Comparison of ENCODE assay signal across 22 mouse cellular contexts in the genomic region with DNA sequence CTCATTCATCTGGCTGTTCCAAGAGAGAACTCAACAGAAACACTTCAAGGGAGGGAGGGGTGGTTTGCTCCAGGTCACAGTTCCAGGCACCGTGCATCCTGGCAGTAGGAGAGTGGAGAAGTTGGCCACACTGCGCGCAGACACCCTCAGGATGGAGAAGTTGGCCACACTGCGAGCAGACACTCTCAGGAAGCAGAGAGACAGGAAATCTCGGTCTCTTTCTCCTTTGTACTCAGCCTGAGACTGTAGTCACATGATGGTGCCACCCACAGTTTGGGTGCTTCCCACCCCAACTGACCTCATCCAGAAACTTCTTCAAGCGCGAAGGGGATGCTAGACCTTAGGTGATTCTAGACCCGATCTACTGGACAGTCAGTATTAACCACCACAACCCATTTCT.
DNase-seq lines count a peak whose midpoint lies in the region; ATAC-seq and TF ChIP-seq lines count a peak whose summit lies in the region.
"Had no signal": no experiment of that assay in that cellular context is flagged by ENCODE, and none has a peak within 500 bp of the region (broad histone marks: within the 10 kb centered on the region; RNA-seq: fewer than 3 reads in every experiment).

No protein-coding gene starts in this region.

- DNase-seq in hindbrain, embryonic 10.5 days (ENCODE audit: low spot score): no peak
- no peak for DNase-seq in hindbrain, postnatal 0 days (ENCODE audit: low spot score)
- DNase-seq in thymus, postnatal 0 days (ENCODE audit: low spot score): peak; percentile 12
- DNase-seq in thymus, postnatal 10 days (ENCODE audit: low spot score in 2 of 2): no peak
- DNase-seq in T-cell, adult 2 months (ENCODE audit: low spot score): peak; percentile 38
- DNase-seq in naive thymus-derived CD4-positive, alpha-beta T cell, adult 2 months (ENCODE audit: low read depth): peak; percentile 66
- no peak for DNase-seq in adrenal gland, adult 18-20 months (ENCODE audit: low spot score in 2 of 2)
- DNase-seq: adrenal gland, adult 2 months; adrenal gland, postnatal 36 days; B cell, adult 2 months; cerebellum, adult 8-10 months; cerebellum, postnatal 14 days; gastrocnemius, postnatal 36 days; heart, adult 11 months; heart, postnatal 36 days had no signal

- ATAC-seq in hindbrain, postnatal 0 days: no peak
- no peak for ATAC-seq in kidney, embryonic 14.5 days (ENCODE audit: low FRiP score, low TSS enrichment)
- ATAC-seq: forebrain, embryonic 15.5 days; hindbrain, embryonic 16.5 days had no signal

- peaks cover 25% of the 10 kb centered on the region for H3K4me1 ChIP-seq in hindbrain, embryonic 10.5 days (replicated peaks)
- no peaks in the 10 kb centered on the region for H3K4me1 ChIP-seq in hindbrain, postnatal 0 days (ENCODE audit: insufficient read depth, low read length)
- H3K4me1 ChIP-seq in kidney, embryonic 14.5 days (ENCODE audit: control insufficient read depth, insufficient read depth, low read length): no peaks in the 10 kb centered on the region

- no peak for TF ChIP-seq CTCF in hindbrain, postnatal 0 days (IDR thresholded peaks at IDR 0.05; ENCODE audit: low read depth)

- no peak overlapping the region for H3K4me2 ChIP-seq in hindbrain, postnatal 0 days (ENCODE audit: low read depth, low read length)
- H3K4me2 ChIP-seq in kidney, embryonic 14.5 days (replicated peaks; ENCODE audit: low read depth, low read length): no peak overlapping the region
- H3K4me2 ChIP-seq: embryonic facial prominence, embryonic 12.5 days; forebrain, embryonic 15.5 days; heart, embryonic 13.5 days; hindbrain, embryonic 12.5 days had no signal

- 0 out of 2 replicates have a peak overlapping the region, but pooled peaks have one; percentile 24 for H3K27ac ChIP-seq in hindbrain, embryonic 10.5 days
- H3K27ac ChIP-seq in hindbrain, postnatal 0 days: no peak overlapping the region
- H3K27ac ChIP-seq in kidney, embryonic 14.5 days (ENCODE audit: low read depth, low read length): no peak overlapping the region
- H3K27ac ChIP-seq: embryonic facial prominence, embryonic 12.5 days; forebrain, embryonic 15.5 days; heart, embryonic 13.5 days; hindbrain, embryonic 12.5 days had no signal

- 95% methylated on average over 8 of the region's 8 CpGs for WGBS in hindbrain, embryonic 10.5 days
- WGBS in hindbrain, postnatal 0 days: 92% methylated on average over 8 of the region's 8 CpGs
- 93% methylated on average over 8 of the region's 8 CpGs for WGBS in kidney, embryonic 14.5 days

- no peak overlapping the region for H3K9ac ChIP-seq in hindbrain, postnatal 0 days (replicated peaks; ENCODE audit: low read length)
- H3K9ac ChIP-seq in kidney, embryonic 14.5 days (ENCODE audit: low read depth, low read length): no peak overlapping the region
- H3K9ac ChIP-seq: embryonic facial prominence, embryonic 12.5 days; forebrain, embryonic 15.5 days; heart, embryonic 13.5 days; hindbrain, embryonic 12.5 days had no signal

- no peak overlapping the region for H3K4me3 ChIP-seq in hindbrain, embryonic 10.5 days
- no peak overlapping the region for H3K4me3 ChIP-seq in hindbrain, postnatal 0 days (ENCODE audit: low read length)
- H3K4me3 ChIP-seq in kidney, embryonic 14.5 days (ENCODE audit: low read length): no peak overlapping the region
- H3K4me3 ChIP-seq: embryonic facial prominence, embryonic 12.5 days; forebrain, embryonic 15.5 days; heart, embryonic 13.5 days; hindbrain, embryonic 12.5 days had no signal

- no peaks in the 10 kb centered on the region for H3K36me3 ChIP-seq in hindbrain, embryonic 10.5 days
- no peaks in the 10 kb centered on the region for H3K36me3 ChIP-seq in hindbrain, postnatal 0 days (ENCODE audit: insufficient read depth, low read length)
- H3K36me3 ChIP-seq in kidney, embryonic 14.5 days (ENCODE audit: control insufficient read depth, insufficient read depth, low read length): no peaks in the 10 kb centered on the region
- H3K36me3 ChIP-seq: embryonic facial prominence, embryonic 12.5 days; forebrain, embryonic 15.5 days; G1E; heart, embryonic 13.5 days; hindbrain, embryonic 12.5 days had no signal

- no peaks in the 10 kb centered on the region for H3K9me3 ChIP-seq in hindbrain, embryonic 10.5 days
- H3K9me3 ChIP-seq in hindbrain, postnatal 0 days (ENCODE audit: low read length): no peaks in the 10 kb centered on the region
- H3K9me3 ChIP-seq in kidney, embryonic 14.5 days (ENCODE audit: control insufficient read depth, low read length): no peaks in the 10 kb centered on the region
- H3K9me3 ChIP-seq: embryonic facial prominence, embryonic 12.5 days; forebrain, embryonic 15.5 days; heart, embryonic 13.5 days; hindbrain, embryonic 12.5 days had no signal

- H3K27me3 ChIP-seq in hindbrain, embryonic 10.5 days (ENCODE audit: insufficient read depth, poor library complexity, severe bottlenecking): 0 out of 2 replicates have a peak, but pooled peaks cover 6% of the 10 kb centered on the region
- no peaks in the 10 kb centered on the region for H3K27me3 ChIP-seq in hindbrain, postnatal 0 days (ENCODE audit: insufficient read depth, low read length)
- H3K27me3 ChIP-seq in kidney, embryonic 14.5 days (ENCODE audit: control insufficient read depth, insufficient read depth, low read length): no peaks in the 10 kb centered on the region
- H3K27me3 ChIP-seq: embryonic facial prominence, embryonic 12.5 days; forebrain, embryonic 15.5 days; hindbrain, embryonic 12.5 days had no signal

Comparison
In these comparisons a context has a peak if more than half of its experiments do, and no peak if none do; other contexts are left out.
1. DNase-seq: peak in thymus, postnatal 0 days (single experiment), T-cell, adult 2 months (single experiment) and naive thymus-derived CD4-positive, alpha-beta T cell, adult 2 months (single experiment); none in hindbrain, embryonic 10.5 days (single experiment), hindbrain, postnatal 0 days (single experiment), thymus, postnatal 10 days (0 of 2) and adrenal gland, adult 18-20 months (0 of 2).